ENCODE assay signal across 27 mouse cellular contexts in the genomic region with DNA sequence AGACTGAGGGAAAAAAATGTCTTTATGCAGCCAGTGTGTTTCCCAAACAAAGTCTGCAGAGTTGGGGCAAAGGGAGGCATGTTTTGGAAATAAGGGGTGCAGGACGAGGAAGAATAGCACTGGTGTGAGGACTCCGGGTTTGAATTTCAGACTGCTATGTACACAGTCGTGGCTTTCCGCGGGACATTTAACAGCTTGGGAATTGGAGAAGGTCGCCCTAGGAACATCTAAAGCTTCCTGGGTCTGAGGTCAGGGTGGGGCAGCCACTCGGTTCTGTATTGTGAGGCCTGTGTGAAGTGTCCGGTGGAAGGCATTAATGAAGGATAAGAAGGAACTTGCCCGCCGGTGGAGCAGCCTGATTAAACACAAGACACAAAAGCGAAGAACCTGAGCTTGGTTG. TPM values are rescaled to one million over a fixed set of nuclear protein-coding genes. Genes with fewer than 3 reads are reported as not detected.
DNase-seq lines count a peak whose midpoint lies in the region; ATAC-seq and TF ChIP-seq lines count a peak whose summit lies in the region.
"Had no signal": no experiment of that assay in that cellular context is flagged by ENCODE, and none has a peak within 500 bp of the region (broad histone marks: within the 10 kb centered on the region; RNA-seq: fewer than 3 reads in every experiment).

No protein-coding gene starts in this region.

- no peaks in the 10 kb centered on the region for H3K9me3 ChIP-seq in hindbrain, embryonic 13.5 days
- no peaks in the 10 kb centered on the region for H3K9me3 ChIP-seq in hindbrain, embryonic 10.5 days
- no peaks in the 10 kb centered on the region for H3K9me3 ChIP-seq in kidney, postnatal 0 days (replicated peaks; ENCODE audit: low read length)
- no peaks in the 10 kb centered on the region for H3K9me3 ChIP-seq in embryonic facial prominence, embryonic 10.5 days
- H3K9me3 ChIP-seq in intestine, embryonic 16.5 days (ENCODE audit: control insufficient read depth, low read length) = peaks cover 3% of the 10 kb centered on the region; the same call in 1 of the 2 replicates
- H3K9me3 ChIP-seq: embryonic facial prominence, embryonic 13.5 days; forebrain, embryonic 12.5 days; heart, embryonic 15.5 days; liver, embryonic 13.5 days had no signal

- no peak for ATAC-seq in hindbrain, embryonic 13.5 days (ENCODE audit: low FRiP score)
- ATAC-seq in kidney, postnatal 0 days (replicated peaks; ENCODE audit: low FRiP score, low read depth) = no peak
- ATAC-seq in intestine, embryonic 16.5 days = no peak
- ATAC-seq: forebrain, postnatal 0 days; midbrain, embryonic 16.5 days had no signal

- no peaks in the 10 kb centered on the region for H3K27me3 ChIP-seq in hindbrain, embryonic 13.5 days
- no peaks in the 10 kb centered on the region for H3K27me3 ChIP-seq in hindbrain, embryonic 10.5 days (ENCODE audit: insufficient read depth, poor library complexity, severe bottlenecking)
- no peaks in the 10 kb centered on the region for H3K27me3 ChIP-seq in kidney, postnatal 0 days (ENCODE audit: insufficient read depth, low read length)
- H3K27me3 ChIP-seq in embryonic facial prominence, embryonic 10.5 days (replicated peaks; ENCODE audit: low read depth, poor library complexity, severe bottlenecking) = no peaks in the 10 kb centered on the region
- no peaks in the 10 kb centered on the region for H3K27me3 ChIP-seq in intestine, embryonic 16.5 days (replicated peaks; ENCODE audit: control insufficient read depth, insufficient read depth, low read length)
- H3K27me3 ChIP-seq: embryonic facial prominence, embryonic 13.5 days; forebrain, embryonic 12.5 days; heart, embryonic 15.5 days; liver, embryonic 13.5 days had no signal

- TF ChIP-seq CTCF in kidney, postnatal 0 days (IDR thresholded peaks at IDR 0.05; ENCODE audit: low read depth) = no peak

- WGBS in hindbrain, embryonic 13.5 days = 67% methylated on average over 11 of the region's 11 CpGs
- WGBS in hindbrain, embryonic 10.5 days = 52% methylated on average over 11 of the region's 11 CpGs
- WGBS in kidney, postnatal 0 days = 28% methylated on average over 11 of the region's 11 CpGs
- WGBS in embryonic facial prominence, embryonic 10.5 days = 51% methylated on average over 11 of the region's 11 CpGs
- WGBS in intestine, embryonic 16.5 days = 37% methylated on average over 11 of the region's 11 CpGs

- no peak overlapping the region for H3K4me3 ChIP-seq in hindbrain, embryonic 13.5 days
- no peak overlapping the region for H3K4me3 ChIP-seq in hindbrain, embryonic 10.5 days
- H3K4me3 ChIP-seq in kidney, postnatal 0 days (replicated peaks; ENCODE audit: low read depth, low read length) = no peak overlapping the region
- no peak overlapping the region for H3K4me3 ChIP-seq in embryonic facial prominence, embryonic 10.5 days
- H3K4me3 ChIP-seq in intestine, embryonic 16.5 days (ENCODE audit: low read length) = no peak overlapping the region
- H3K4me3 ChIP-seq: embryonic facial prominence, embryonic 13.5 days; forebrain, embryonic 12.5 days; heart, embryonic 10.5 days; heart, embryonic 15.5 days; liver, embryonic 13.5 days had no signal

- no peaks in the 10 kb centered on the region for H3K36me3 ChIP-seq in hindbrain, embryonic 13.5 days
- no peaks in the 10 kb centered on the region for H3K36me3 ChIP-seq in hindbrain, embryonic 10.5 days
- H3K36me3 ChIP-seq in kidney, postnatal 0 days (ENCODE audit: insufficient read depth, low read length) = no peaks in the 10 kb centered on the region
- H3K36me3 ChIP-seq in embryonic facial prominence, embryonic 10.5 days (replicated peaks) = no peaks in the 10 kb centered on the region
- no peaks in the 10 kb centered on the region for H3K36me3 ChIP-seq in intestine, embryonic 16.5 days (ENCODE audit: control insufficient read depth, insufficient read depth, low read length)
- H3K36me3 ChIP-seq: embryonic facial prominence, embryonic 13.5 days; forebrain, embryonic 12.5 days; G1E; heart, embryonic 10.5 days; heart, embryonic 15.5 days; liver, embryonic 13.5 days had no signal

- 0 out of 2 replicates have a peak overlapping the region, but pooled peaks have one; percentile 1 for H3K9ac ChIP-seq in hindbrain, embryonic 13.5 days
- no peak overlapping the region for H3K9ac ChIP-seq in kidney, postnatal 0 days (ENCODE audit: low read depth, low read length)
- H3K9ac ChIP-seq in intestine, embryonic 16.5 days (ENCODE audit: low read depth, low read length) = no peak overlapping the region
- H3K9ac ChIP-seq: embryonic facial prominence, embryonic 13.5 days; forebrain, embryonic 12.5 days; forebrain, postnatal 0 days; heart, embryonic 15.5 days; hindbrain, embryonic 14.5 days; liver, embryonic 13.5 days had no signal

- no peak overlapping the region for H3K4me2 ChIP-seq in hindbrain, embryonic 13.5 days
- no peak overlapping the region for H3K4me2 ChIP-seq in kidney, postnatal 0 days (ENCODE audit: low read length)
- no peak overlapping the region for H3K4me2 ChIP-seq in intestine, embryonic 16.5 days (ENCODE audit: low read depth, low read length)
- H3K4me2 ChIP-seq: embryonic facial prominence, embryonic 13.5 days; forebrain, embryonic 12.5 days; heart, embryonic 15.5 days; hindbrain, embryonic 14.5 days; liver, embryonic 13.5 days had no signal

- H3K27ac ChIP-seq in hindbrain, embryonic 13.5 days = peak overlapping the region; percentile 32; the same call in 1 of the 2 replicates
- no peak overlapping the region for H3K27ac ChIP-seq in hindbrain, embryonic 10.5 days
- 0 out of 2 replicates have a peak overlapping the region, but pooled peaks have one; percentile 1 for H3K27ac ChIP-seq in kidney, postnatal 0 days
- H3K27ac ChIP-seq in embryonic facial prominence, embryonic 10.5 days (replicated peaks) = peak overlapping the region; percentile 4; the same call in 1 of the 2 replicates
- 0 out of 2 replicates have a peak overlapping the region, but pooled peaks have one; percentile 21 for H3K27ac ChIP-seq in intestine, embryonic 16.5 days (ENCODE audit: low read length)
- H3K27ac ChIP-seq: embryonic facial prominence, embryonic 13.5 days; forebrain, embryonic 12.5 days; heart, embryonic 10.5 days; heart, embryonic 15.5 days; hindbrain, embryonic 14.5 days; liver, embryonic 13.5 days had no signal

- DNase-seq in hindbrain, embryonic 10.5 days (ENCODE audit: low spot score) = no peak
- no peak for DNase-seq in kidney, postnatal 0 days (ENCODE audit: low spot score)
- no peak for DNase-seq in kidney, adult 18-20 months
- DNase-seq in embryonic facial prominence, embryonic 10.5 days (ENCODE audit: low spot score) = no peak
- no peak for DNase-seq in cerebellum, postnatal 25 days
- DNase-seq: adrenal gland, postnatal 10 days; cerebellum, adult 11 months; cerebellum, adult 9-10 months; embryo, embryonic 11 days; forebrain, postnatal 0 days; gastrocnemius, postnatal 25 days; heart, adult 11 months; kidney, adult 9 months; liver, embryonic 13.5 days; lung, adult 18-20 months; lung, postnatal 10 days; right cerebral cortex, postnatal 25 days; thymus, postnatal 4 days had no signal

- no peaks in the 10 kb centered on the region for H3K4me1 ChIP-seq in hindbrain, embryonic 13.5 days (replicated peaks)
- H3K4me1 ChIP-seq in hindbrain, embryonic 10.5 days (replicated peaks) = peaks cover 9% of the 10 kb centered on the region; the same call in 1 of the 2 replicates
- H3K4me1 ChIP-seq in kidney, postnatal 0 days (replicated peaks; ENCODE audit: insufficient read depth, low read length) = peaks cover 6% of the 10 kb centered on the region; the same call in 1 of the 2 replicates
- H3K4me1 ChIP-seq in embryonic facial prominence, embryonic 10.5 days = peaks cover 12% of the 10 kb centered on the region
- peaks cover 21% of the 10 kb centered on the region for H3K4me1 ChIP-seq in intestine, embryonic 16.5 days (ENCODE audit: control insufficient read depth, insufficient read depth, low read length)
- H3K4me1 ChIP-seq: forebrain, embryonic 12.5 days; liver, embryonic 13.5 days had no signal

RNA-seq across cellular contexts. Expression of a gene that starts 45.3 kb away (rescaled TPM):
- 1.6 and 2.1 TPM in 2 replicates for polyA plus RNA-seq in hindbrain, embryonic 13.5 days (2015; fragmentation: Nextera tagmentation; extraction: Ambion mirVana)
- polyA plus RNA-seq in hindbrain, embryonic 10.5 days (2016; fragmentation: Nextera tagmentation; extraction: Ambion mirVana) = 2.1 and 2.7 TPM in 2 replicates
- polyA plus RNA-seq in kidney, postnatal 0 days (2015; fragmentation: Nextera tagmentation; extraction: Ambion mirVana) = 14.9 and 17.7 TPM in 2 replicates
- polyA plus RNA-seq in embryonic facial prominence, embryonic 10.5 days (2016; fragmentation: Nextera tagmentation; extraction: Ambion mirVana) = 3.3 and 3.9 TPM in 2 replicates
- polyA plus RNA-seq in intestine, embryonic 16.5 days (2015; fragmentation: Nextera tagmentation; extraction: Ambion mirVana) = 8.8 and 9.3 TPM in 2 replicates
